Mouse (Mus musculus) c-Kit-positive CD71-positive TER-119-negative erythroid progenitor cells, embryonic 14.5 days (primary cell): Measurements from ENCODE around the gene Nradd.

ENCODE experiments used
- DNase-seq: peaks from one replicate; pipeline ENCODE4 v3.0.0-alpha.2; 2013; ENCODE audit warnings: low read depth

Nradd gene

DNA sequence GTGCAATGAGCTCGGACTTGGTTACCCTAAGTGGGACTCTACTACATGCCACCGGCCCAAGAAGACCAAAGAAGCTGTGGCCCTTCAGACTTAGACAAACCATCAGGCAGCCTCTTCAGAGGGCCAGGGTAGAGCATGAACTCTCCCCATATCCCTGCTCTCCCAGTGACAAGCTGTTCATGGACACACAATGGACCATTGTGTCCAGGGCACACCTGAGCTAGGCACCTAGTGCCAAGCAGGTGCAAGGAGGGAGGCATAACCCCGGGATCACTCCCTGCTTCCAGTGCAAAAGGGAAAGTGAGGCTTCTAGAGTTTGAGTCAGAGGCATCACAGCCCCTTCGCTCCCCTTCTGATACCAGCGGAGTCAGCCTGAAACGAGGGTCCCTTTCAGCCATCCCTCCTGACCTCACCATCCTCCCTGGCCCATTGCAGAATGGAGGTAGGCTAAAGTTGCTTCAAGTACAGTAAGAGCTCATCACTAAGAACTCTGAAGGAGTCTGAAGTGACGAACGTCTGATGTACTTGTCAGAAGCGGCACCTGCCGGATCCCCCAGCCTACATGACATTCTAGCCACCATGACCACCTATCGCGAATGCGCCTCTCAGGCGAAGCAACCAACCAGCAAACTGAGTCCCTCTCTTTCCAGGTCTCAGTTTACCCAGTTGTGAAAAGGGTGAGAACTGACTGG, 28.9 kb upstream of the Nradd start:
- no peak for DNase-seq

DNA sequence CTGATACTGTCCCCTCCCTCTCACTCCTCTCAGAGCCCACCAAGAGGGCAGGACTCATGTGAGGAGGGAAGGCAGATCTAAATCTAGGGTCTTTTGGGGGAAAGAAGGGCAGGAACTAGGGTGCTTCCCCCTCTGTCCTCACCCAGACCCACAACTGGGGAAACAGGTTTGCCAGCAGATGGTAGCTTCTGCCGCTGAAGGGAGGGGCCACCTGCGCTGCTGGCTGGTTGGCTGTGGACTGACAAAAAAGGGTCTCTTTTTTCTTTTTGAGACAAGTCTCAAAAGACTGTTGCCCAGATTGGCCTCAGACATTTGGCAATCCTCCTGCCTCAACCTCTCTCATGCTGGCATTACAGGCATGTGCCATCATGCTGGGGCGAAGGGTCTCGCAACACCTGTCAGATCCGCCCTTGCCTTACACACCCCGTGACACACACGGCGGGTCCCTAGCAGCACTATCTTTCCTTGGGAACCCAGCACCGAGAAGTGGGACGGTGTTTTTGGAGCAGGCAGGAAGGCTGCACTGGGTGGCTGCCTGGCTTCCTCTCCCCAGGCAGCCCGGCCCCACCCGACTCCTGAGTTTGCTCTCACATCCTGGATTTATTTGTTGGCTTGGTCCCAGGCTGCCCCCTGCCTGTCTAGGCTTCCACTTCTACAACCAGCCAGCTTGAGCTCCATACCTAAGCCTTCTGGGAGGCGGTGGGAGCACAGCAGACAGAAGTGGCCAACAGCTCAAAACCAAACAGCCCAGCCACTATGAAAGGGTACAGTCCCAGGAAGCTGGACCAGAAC, 27.9 kb upstream of the Nradd start:
- DNase-seq, result no peak

DNA sequence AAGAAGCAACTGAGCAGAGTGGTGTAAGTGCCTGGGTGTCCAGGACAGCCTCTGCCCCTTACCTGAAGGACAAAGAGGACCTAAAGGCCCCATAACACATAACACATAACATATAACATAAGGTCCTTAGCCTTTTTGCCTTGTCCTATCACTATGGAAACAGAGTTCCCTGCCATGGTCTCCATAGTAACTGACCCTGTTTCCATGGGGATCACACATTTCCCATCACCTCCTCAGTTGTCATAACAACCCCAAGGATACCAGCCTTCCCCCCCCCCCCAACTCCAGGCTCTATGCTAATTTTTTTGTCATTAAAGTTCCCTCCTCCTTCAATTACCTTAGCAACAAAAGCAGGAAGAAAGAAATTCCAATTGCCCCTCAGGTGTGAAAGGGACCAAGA, 25.5 kb upstream of the Nradd start:
- DNase-seq, result no peak

DNA sequence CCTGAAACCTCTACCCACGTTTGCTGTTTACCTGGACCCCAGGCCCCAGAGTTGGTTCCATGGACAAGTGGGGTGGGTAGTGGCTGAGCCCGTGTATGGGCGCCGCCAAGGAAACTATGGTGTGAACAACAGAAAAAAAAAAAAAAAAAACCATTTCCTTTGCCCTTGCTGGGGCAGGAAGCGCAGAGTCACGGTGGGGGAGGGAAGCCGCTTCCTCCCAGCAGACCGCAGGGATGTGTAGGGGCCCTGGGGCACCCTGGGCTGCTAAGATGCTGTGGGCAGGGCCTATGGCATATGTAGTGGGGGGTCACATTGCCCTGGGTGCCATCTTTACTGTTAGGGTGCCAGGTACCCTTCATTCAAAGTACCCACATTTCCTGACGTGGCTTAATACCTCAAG, 21.0 kb upstream of the Nradd start:
- DNase-seq, result no peak

DNA sequence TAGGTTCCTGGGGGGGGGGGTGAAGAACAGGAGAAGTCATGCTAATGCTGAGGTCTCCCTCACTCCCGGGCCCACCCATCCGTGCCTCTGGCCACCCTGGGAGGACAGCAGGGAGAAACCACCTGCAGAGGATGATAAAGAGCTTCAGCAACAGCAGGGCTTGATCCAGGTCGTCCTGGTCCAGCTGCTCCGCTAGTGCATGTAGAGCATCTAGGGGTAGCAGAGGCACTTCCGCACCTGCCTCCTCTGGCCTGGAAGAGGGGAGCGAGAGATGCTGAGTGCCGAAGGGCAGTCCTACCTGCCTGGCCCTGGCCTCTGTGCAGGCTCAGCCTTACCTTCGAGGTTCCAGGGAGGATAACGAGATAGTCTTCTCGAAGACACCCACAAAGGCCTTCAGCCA, 20.0 kb upstream of the Nradd start:
- no peak for DNase-seq

DNA sequence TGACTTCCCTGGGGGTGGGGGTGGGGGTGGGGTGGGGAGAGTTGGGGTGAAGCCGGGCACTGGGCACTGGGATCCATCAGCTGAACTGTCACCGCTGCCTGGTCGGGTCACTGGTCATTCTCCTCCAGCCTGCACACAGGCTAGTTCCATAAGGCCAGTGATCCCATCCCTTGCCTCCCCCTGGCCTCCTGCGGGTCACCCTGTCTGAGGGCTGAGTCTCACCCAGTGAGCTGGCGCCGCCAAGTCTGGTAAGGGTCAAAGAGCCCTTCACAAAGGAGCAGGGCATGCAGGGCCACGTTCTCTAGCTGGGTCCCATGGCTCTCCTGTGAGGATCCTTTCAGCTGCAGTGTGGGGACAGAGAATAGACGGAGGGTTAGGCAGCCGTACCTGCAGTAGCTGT, 19.5 kb upstream of the Nradd start:
- DNase-seq, result no peak

DNA sequence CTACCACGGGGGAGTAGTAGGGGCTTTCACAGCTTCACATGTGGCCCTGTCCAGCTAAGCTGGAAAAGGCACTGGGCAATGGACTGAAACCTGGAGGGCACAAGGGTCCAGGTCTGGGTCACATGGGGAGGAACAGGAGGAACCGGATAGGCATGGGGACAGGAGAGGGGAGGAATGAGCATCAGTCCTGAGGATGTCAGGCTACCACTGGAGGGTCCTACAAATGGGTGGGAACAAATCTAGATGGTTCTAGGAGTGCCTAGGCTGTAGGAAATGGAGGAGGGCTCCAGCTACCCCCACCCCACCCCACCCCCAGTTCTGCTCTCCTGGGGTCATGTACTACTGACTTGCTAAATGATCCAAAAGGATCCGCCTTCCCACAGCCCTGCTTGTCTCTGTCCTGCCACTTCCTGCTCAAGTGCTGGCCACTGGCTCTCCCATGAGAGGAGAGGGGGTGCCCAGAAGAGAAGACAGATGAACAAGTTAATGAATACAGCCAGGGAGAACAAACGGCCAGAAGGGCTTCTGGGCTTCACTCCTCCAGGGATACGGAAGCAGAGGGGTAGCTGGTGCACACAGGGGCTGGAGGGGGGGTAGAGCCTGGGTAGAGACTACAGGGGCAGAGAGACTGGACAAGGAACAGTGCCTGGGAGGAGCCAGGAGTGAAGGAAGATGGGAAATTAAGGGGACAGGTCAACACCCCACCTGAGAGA, 18.7 kb upstream of the Nradd start:
- DNase-seq, result no peak

DNA sequence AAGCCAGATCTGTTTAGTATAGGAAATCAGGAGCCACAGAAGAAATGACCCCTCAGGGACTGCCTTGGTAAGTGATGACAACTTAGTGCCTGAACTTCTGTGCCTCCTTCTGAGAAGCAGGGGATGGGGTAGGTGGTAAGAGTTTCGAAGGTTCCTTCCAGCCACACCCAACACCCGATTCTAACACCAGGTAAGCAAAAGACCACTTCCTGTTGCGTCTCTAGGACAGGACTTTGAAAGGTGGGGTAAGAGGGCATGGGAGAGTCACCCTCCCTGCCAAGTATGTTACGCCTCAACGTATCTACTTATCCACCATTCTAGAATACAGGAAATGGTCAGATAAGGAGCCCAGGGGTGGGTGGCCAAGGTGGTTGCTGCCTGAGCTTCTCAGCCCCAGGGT, 16.8 kb upstream of the Nradd start:
- DNase-seq, result no peak

DNA sequence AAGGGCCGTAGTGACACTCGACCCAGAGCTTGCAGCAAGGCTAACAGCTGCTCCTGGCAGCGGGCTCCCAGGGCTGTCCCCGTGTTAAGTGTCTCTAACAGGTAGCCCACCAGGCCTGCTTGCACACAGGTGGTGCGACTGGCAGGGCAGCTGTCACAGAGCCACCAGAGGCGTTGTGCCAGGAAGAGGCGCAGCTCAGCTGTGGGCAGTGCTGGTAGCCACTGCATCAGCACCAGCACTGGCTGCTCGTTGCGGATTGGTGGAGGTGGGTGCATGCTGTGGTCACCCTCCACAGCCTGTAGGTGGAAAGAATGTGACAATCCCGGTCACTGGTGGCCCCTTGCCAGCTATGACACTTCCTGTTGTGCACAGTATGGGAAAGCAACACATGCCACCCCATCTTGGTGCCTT, 14.4 kb upstream of the Nradd start:
- no peak for DNase-seq

DNA sequence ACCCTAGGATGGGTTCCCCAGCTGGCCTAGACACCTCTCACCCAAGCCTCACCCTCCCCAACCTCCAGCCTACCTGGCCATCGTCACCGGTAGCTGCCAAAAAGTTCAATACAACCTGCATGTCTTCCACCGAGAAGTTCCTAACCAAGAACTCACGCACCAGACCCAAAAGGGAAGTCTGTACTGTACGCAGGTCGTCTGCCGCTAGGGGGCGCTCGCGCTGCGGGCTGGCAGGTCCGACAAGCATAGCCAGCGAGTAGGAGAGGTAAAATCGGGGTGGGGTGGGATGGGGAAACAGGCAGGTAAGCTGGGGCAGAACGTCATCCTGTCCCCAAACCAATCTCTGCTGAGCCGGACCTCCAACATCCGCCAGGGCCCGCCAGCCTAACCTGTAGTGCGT, 11.0 kb upstream of the Nradd start:
- peak; percentile 63 for DNase-seq

DNA sequence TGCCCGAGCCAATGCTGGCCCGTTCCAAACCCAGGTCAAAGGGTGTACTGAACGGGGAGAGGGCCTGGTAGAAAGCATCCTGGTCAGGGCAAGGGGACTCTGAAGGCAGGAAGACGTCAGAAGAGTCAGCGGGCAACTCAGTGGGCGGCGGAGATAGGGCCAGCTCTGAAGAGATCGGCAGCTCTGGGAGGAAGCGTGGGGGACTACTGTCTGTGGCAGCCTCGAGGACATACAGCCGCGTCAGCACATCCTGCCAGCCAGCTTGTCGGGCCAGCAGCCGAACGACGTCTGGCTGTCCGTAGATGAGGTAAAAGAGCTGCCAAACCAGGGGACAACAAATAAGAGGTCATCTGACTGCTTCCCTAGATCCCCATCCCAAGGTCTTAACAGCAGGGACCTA, 9.6 kb upstream of the Nradd start:
- no peak for DNase-seq

DNA sequence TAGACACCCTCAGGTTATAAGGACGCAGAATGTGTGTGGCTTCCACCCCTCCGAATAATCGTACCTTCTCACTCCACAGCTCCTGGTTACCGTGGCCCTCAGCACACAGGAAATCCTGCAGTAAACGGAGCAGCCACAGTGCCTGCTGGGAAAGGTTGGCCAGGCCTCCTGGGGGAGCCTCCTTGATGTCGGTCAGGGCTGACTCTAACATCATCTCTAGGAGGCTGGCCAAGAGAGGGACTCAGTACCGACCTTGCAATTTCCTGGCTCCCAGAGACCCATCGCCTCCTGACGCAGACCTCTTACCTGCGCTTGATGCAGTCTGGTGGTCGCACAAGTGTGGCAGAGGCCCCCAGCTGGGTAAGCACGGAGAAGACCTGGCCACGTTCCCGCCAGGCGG, 8.4 kb upstream of the Nradd start:
- no peak for DNase-seq

DNA sequence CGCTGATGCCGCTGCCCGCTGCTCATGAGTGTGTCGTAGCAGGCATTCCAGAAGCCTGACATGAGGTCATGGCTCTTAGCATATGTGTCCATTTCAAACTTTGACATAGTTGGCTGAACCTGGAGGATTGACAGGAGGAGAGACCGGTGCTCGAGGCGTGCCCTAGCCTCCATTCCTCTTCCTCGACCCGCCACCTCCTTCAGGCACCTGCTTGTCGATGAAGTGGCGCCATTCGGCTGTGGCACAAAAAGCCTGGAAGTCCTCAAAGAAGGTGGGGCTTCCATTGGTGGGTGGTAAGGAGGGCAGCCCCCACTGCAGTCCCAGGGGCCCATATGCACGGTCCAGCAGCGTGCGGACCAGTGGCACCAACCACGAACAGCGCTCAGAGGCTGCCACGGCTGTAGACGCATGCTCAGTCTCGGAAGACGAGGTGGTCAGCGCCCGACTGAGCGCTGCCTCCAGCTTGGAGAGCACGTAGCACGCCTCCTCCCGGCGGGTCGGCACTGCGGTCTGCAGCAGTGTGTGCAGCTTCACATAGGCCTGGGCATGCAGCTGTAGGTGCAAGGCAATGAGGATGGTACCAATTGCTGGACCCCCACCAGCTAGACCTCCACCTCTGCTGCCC, 7.5 kb upstream of the Nradd start:
- DNase-seq, result no peak

DNA sequence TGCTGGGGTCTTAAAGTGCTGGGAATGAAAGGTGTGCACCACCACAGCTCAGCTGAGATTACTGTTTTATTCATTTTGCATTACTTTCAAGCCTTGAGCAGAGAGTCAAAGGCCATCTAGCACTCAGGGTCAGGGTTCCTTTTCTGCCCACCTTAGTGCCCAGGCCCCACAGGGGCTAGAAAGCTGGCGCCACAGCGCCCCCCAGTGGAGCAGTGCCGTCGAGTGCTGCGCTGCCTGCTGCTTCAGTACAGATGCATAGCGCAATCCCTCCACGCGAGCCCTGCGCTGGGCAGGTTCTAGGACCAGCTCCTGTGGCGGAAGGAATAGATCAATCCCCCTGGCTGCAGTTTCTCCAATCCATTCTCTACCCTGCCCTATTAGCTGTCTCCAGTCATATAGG, 6.9 kb upstream of the Nradd start:
- no peak for DNase-seq

DNA sequence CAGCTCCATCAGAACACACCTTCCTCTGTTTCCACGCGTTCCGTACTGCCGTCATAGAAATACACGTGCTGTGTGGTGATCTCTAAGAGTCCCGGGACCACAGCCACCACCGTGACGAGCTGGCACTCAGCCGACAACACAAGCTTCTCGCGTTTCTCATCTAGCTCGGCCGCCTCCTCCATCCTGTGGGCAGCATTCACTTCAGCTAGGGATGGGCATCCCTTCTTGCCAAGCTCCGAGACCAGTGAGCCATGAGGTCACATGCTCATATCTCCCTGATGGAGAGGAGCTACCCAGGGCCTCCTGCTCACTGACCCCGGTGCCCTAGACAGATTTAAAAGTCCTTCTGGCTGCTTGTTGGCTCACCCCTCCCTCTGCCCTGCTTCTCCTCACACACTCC, 5.9 kb upstream of the Nradd start:
- no peak for DNase-seq

DNA sequence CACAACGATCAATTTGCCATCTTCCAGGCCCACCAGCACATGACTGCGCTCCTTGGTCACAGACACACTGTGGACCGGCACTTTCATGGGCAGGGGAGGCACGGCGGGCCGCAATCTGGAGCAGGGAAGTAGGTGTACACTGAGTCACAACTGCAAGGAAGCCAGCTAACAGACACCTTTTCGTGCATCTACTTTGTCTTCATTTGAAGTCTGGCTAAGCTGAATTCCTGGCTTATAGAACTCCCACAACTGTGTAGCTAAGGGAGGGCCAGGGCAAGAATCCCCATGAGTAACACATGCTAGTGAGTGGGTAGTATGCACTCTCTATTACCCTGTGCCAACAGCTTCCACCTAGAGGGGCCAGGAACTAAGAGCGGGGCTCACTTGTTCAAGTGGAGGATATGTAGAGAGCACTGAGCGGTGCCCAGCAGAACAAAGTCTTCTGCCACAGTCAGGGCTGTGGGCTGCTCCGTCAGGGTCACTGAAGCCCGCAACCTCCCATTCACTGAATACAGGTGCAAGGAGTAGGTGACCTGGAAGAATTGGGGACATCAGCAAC, 1.2 kb upstream of the Nradd start:
- DNase-seq, result no peak

DNA sequence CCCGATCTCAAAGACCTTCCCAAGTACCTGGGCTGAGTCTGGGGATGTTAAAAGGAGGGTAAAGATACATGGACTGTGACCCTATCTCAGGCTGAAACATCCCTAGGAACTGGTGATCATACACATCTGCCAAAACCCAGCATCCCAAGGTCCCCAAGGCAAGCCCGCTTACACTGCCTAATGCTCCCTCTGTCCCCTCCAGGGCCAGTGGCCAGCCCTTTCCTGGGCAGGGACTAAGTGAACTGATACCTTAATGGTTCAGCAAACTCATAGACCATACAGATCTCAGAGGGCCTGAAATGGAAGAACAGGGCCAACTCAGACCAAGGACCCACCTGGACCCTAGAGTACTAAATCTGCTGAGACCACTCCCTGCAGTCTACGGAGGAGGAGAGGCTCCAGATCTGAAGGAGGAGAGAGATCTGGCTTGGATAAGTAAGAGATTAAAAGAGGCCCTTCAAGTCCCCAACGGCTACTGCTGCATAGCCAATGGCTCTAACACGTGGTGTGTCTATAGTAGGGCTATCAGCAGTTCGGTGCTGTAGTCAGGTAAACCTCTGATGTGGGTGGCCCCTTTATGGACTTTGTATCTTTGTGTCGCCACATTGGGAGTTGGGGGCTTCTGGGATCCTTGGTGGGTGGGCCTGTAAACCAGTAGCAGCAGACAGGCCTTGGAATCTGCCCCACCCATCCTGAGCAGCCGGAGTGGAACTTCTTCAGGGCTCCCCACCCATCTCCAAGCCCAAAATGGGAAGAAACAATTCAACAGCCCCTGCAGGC, 646 bp downstream of the Nradd start:
- no peak for DNase-seq

DNA sequence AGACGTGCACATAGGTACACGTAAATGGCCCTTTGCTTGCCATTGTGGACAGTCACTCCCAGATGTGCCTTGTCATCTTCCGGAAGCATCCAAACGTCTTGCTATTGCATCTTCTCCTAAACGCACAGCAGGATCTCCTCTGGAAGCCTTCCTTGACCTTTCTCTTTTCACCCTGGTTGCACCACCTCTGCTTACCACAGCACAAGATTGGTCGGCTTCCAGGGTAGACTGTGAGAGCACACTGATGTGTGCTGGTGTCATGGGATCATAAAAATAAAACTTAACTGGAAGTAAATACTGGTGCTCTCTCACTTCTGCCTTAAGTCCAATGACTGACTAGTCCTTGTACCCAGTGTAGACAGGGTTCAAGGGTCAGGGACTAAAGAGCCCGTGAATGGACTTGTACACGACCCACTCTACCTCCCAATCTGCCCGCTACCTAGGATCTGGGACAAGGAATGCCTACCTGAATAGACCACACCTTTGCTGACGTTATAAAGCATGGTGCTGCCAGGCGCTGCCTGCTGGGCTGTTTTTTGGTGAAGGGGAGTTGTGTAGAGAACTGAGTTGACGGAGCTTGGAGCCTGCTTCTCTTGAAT, 1.5 kb downstream of the Nradd start:
- no peak for DNase-seq

DNA sequence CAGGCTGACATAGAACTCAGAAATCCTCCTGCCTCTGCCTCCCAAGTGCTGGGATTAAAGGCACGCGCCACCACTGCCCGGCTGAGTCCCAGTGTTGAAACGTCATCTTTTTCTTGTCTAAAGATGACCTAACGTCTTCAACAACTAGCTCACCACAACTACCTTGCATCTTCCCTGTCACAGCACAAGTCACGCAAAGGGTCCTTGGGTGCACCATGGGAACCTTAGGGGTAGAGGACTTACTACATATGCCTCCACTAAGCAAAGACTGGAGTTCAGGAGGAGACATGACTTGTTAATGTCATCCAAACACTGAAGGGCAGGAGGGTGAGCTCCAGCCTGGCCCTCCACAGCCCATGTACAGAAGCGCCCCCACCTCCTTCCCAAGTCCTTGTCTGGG, 3.6 kb downstream of the Nradd start:
- no peak for DNase-seq

DNA sequence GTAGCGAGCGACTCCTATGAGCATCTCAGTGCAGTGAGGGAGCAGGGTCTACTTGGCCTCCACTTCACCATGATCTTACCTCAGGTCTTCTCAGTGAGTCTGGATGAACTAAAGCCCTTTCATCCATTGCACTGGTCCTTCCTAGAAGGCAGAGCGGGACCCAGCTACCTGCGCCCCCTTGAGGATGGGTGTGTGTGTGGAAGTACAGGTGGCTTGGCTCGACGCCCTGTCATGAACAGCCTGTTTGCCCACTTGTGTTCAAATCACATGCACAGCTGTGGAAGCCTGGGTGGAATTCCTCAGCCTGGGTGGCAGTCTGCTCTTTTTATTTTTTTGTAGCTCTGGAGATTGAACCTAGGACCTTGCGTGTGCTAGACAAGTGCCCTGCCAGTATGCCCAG, 4.1 kb downstream of the Nradd start:
- no peak for DNase-seq

DNA sequence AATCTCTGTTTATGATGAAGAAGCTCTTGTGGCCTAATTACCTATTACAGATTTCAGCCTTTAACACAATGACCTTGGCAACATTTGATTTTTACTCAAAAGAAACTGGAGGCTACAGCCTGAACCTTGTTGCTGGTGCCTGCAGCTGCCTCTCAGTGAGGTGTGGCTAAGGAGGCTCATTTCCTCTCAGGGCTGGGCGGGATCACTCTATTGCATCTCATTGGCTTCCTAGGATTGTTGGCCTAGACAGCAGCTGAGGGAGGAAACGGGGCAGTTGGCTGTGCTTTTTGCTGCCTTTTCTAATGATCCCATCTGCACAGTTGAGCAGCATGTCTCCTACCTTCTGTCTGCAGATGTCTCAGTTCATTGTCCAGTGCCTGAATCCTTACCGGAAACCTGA, 7.2 kb downstream of the Nradd start:
- no peak for DNase-seq
